In the genomic region with DNA sequence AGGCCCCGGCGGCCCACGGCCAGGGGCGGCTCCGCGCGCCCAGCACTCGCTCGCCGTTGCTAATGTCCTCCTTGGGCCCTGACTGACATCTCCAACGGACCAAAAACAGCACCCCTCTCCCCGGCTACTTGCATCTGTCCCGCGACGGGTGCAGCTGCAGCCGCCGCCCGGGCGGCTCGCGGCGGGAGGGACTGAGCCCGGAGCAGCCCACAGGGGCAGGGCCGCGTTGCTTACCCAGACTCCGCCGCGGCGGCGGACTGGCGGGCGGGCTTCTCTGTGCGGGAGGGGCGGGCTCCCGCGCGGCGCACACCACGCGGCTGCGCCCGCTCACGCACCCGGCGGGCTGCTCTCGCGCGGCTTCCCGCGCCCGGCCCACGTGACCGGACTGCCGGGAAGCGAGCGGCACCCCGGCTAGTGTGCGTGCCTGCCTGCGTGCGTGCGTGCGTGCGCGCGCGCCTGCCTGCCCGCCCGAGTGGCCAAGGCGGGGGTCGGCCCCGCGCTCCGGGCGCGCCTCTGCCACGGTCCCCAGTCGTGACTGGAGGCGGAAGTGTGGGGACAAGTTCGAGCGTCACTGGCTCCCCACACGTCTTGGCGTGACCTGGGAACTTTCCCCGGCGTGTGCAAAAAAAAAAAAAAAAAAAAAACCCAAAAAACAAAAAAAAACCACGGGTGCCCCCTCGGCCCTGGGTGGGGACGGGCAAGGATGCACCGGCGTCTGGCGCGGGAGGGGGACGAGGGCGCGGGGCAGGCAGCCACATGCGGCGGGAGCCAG, we compare ENCODE assay signal across 8 mouse cellular contexts. TPM values are rescaled to one million over a fixed set of nuclear protein-coding genes. Genes with fewer than 3 reads are reported as not detected.
DNase-seq lines count a peak whose midpoint lies in the region; ATAC-seq lines count a peak whose summit lies in the region.

A gene (minus strand): TSS at position 397 of the 772 bp plus-strand sequence.

- H3K27ac ChIP-seq in midbrain, embryonic 11.5 days (ENCODE audit: low read depth, low read length), result peak within 1 kb of the TSS; percentile 96

- peak within 1 kb of the TSS; percentile 76 for H3K4me3 ChIP-seq in midbrain, embryonic 11.5 days (ENCODE audit: low read depth, low read length)

- peak within 1 kb of the TSS; percentile 99 for H3K9ac ChIP-seq in midbrain, embryonic 11.5 days (ENCODE audit: low read length)

- no peaks in the 10 kb centered on the region for H3K9me3 ChIP-seq in midbrain, embryonic 11.5 days (ENCODE audit: control insufficient read depth, low read length)

- peak; percentile 41 for ATAC-seq in granulocyte monocyte progenitor cell, adult 5-6 weeks (replicated peaks; ENCODE audit: poor library complexity, severe bottlenecking)
- ATAC-seq in midbrain, embryonic 11.5 days (ENCODE audit: low FRiP score), result peak; percentile 83

- no peaks in the 10 kb centered on the region for H3K27me3 ChIP-seq in midbrain, embryonic 11.5 days (ENCODE audit: control insufficient read depth, insufficient read depth, low read length)

- H3K4me2 ChIP-seq in midbrain, embryonic 11.5 days, result peak within 1 kb of the TSS; percentile 78

- no peaks in the 10 kb centered on the region for H3K36me3 ChIP-seq in midbrain, embryonic 11.5 days (ENCODE audit: control insufficient read depth, insufficient read depth, low read length)

- DNase-seq in adrenal gland, adult 8-10 months, result peak; percentile 79
- peak; percentile 85 for DNase-seq in embryo, embryonic 9.5 days (ENCODE audit: extremely low spot score)
- peak; percentile 83 for DNase-seq in kidney, adult 11 months
- DNase-seq in left cerebral cortex, postnatal 4 days, result peak; percentile 88
- DNase-seq in midbrain, embryonic 11.5 days (ENCODE audit: low spot score, missing footprints), result peak; percentile 98
- DNase-seq in right cerebral cortex, postnatal 4 days, result peak; percentile 84
- peak; percentile 85 for DNase-seq in yolk sac, embryonic 10.5 days (ENCODE audit: low spot score)

- peaks cover 25% of the 10 kb centered on the region for H3K4me1 ChIP-seq in midbrain, embryonic 11.5 days (ENCODE audit: control insufficient read depth, insufficient read depth, low read length)

- intact Hi-C loops in left cerebral cortex, postnatal 4 days (cut with DNase I), result loop anchor here (10.0 kb wide), 1 partner anchor 105 kb away; no protein-coding TSS in a partner anchor

- under 1% methylated on average over 77 of the region's 96 CpGs for WGBS in midbrain, embryonic 11.5 days

RNA-seq across cellular contexts. Expression of the gene that starts here (rescaled TPM):
- total RNA-seq in adrenal gland, adult 8-10 months (2022), result 10 to 100 TPM in 3 of 4 experiments, 1 to 10 TPM in 1; 8.5 to 14.1 (median 10.7) TPM
- total RNA-seq in granulocyte monocyte progenitor cell, adult 5-6 weeks (2014; fragmentation: Nextera tagmentation), result 26.4 and 29.4 TPM in 2 replicates
- total RNA-seq in granulocyte monocyte progenitor cell, adult 5-6 weeks (2017), result 21.4 and 22.4 TPM in 2 replicates
- 10 to 100 TPM; 19.0 to 22.2 TPM for total RNA-seq in left cerebral cortex, postnatal 4 days (2021)
- 20.9 and 23.4 TPM in 2 replicates for polyA plus RNA-seq in midbrain, embryonic 11.5 days (2014; fragmentation: Nextera tagmentation; extraction: Ambion mirVana)

Comparison
In these comparisons a context has a peak if more than half of its experiments do, and no peak if none do; other contexts are left out.
1. Peak in every context shown above with its lines: DNase-seq, ATAC-seq, H3K4me3 ChIP-seq and H3K27ac ChIP-seq.